Mouse (Mus musculus): ENCODE measurements around the gene AC161166.1. TPM values are rescaled to one million over a fixed set of nuclear protein-coding genes. Genes with fewer than 3 reads are reported as not detected.
A peak's percentile ranks its signal among the peaks of the same experiment; 100 is the strongest.

Gene AC161166.1
- polyA plus RNA-seq, 1 experiment from 2014 or later: 0.06 TPM

DNA sequence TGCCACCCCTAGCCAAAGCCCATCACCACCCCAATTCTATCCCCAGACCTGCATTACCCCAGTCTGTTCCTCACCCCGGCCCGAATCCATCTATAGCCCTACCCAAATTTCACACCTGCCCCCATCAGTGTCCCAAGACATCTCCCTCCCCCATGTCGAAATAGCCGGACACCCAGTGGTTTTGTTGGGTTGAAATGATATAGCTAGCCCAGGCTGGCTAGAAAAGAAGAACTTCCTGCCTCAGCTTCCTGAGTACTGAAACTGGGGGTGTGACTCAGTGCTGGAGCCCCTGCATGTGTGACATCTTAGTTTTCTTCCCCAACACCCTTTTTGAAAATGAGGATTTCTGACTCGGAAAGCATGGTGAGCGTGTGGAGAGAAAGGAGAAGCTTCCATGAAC, 45.4 kb downstream of the AC161166.1 start:
- peaks cover 5% of the 10 kb centered on the region for H3K4me1 ChIP-seq (ENCODE audit: insufficient read depth, low read depth, low read length)
- 90% methylated on average over 6 of the region's 6 CpGs for WGBS
- no peak overlapping the region for H3K9ac ChIP-seq (replicated peaks; ENCODE audit: low read depth)
- DNase-seq (ENCODE audit: low spot score): no peak
- no peak overlapping the region for H3K4me2 ChIP-seq (replicated peaks; ENCODE audit: low read depth, low read length)
- no peaks in the 10 kb centered on the region for H3K9me3 ChIP-seq (ENCODE audit: low read length)
- TF ChIP-seq EP300 (IDR thresholded peaks at IDR 0.05): no peak
- no peak for TF ChIP-seq CTCF (IDR thresholded peaks at IDR 0.05)
- no peaks in the 10 kb centered on the region for H3K36me3 ChIP-seq (ENCODE audit: insufficient read depth, low read length)
- H3K27me3 ChIP-seq (replicated peaks; ENCODE audit: insufficient read depth, low read length): no peaks in the 10 kb centered on the region
- H3K4me3 ChIP-seq (ENCODE audit: low read depth, low read length): no peak overlapping the region
- ATAC-seq: no peak
- no peak overlapping the region for H3K27ac ChIP-seq (ENCODE audit: low read length)

DNA sequence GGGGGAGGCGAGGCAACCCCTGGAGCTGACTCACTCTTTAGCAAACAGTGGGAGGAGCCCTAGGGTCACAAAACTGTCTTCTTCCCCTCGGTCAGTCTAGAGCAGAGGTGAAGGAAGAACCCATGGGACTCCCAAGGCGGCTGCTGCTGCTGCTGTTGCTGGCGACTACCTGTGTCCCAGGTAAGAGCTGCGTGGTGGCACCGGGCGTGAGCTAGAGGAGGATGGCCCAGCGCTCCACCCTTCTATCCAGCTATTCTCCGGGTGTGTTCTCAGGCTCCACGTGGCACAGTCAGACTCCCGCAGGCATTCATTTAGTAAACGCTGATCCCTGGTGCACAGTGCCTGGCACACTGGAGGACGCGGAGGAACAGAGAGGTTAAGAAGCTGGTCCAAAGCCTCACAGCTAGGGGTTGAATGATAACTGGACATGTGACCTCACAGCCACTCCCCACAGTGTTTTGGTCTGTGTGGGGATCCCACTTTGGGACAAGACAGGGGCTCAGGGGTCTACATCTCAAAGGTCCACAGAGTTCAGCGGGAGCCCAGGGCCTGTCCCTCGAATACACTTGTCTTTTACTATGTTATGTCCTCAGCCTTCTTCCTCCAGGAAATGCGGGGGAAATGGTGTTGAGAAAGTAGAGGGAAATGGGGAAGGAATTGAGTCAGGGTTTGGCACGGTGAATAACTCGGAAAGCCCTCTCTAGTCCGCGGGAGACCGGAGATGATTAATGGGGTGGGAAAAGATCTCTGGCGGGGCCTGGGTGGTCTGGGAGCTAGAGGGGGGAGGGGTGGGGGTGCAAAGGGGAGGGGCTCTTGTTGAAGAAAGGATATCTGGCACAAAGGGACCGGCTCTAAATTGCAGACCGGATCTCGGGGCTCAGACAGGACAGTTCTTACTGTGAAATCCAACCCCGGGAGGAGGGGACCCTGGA, 49.6 kb downstream of the AC161166.1 start, which contains the start of gene Plaur:
Plaur (plus strand) TSS at position 97 of the 932 bp plus-strand sequence.
- Histone ChIP-seq H3K4me1 (ENCODE audit: insufficient read depth, low read depth, low read length) (peaks cover 7% of the 10 kb centered on the region), H3K9ac (replicated peaks; ENCODE audit: low read depth) (peak within 1 kb of the TSS; percentile 65), H3K36me3 (ENCODE audit: insufficient read depth, low read length) (no peaks in the 10 kb centered on the region), H3K9me3 (ENCODE audit: low read length) (no peaks in the 10 kb centered on the region), H3K4me3 (ENCODE audit: low read depth, low read length) (peak within 1 kb of the TSS; percentile 47), H3K27me3 (replicated peaks; ENCODE audit: insufficient read depth, low read length) (no peaks in the 10 kb centered on the region), H3K4me2 (replicated peaks; ENCODE audit: low read depth, low read length) (peak within 1 kb of the TSS; percentile 53), H3K27ac (ENCODE audit: low read length) (peak within 1 kb of the TSS; percentile 94)
- ATAC-seq: peak; percentile 68
- TF ChIP-seq CTCF (IDR thresholded peaks at IDR 0.05) (no peak), EP300 (IDR thresholded peaks at IDR 0.05) (peak; percentile 78)
- 1% methylated on average over 27 of the region's 27 CpGs for WGBS
- DNase-seq (ENCODE audit: low spot score): peak; percentile 87

DNA sequence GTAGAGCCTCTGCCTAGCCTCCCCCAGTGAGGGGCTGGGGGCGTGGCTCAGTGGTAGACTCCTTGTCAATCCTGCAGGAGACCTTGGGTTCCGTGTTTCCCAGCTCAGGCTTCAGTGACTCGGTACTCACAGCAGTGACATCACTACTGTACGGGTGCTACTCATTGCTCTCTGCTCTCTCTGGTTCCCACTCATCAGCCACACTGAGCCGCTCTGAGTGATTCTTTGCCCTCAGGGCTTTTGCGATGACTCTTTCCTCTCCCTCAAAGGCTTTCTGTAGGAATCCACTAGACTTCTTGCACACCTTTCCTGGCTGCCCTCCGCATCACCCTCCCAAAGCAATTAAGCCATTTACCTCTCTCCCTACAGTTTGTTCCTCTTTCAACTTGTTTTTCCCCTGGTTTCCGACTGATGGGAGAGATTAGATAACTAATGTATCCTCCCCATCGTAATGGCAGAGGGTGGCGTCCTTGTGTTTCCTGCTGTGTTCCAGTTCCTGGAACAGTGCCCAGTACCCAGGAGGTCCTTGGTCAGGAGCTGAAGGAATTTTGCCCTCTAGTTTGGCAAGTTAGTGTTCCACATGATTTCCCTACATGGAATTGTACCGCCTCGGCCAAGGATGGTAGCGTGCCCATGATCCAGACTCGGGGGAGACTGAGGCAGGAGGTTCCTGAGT, 50.7 kb downstream of the AC161166.1 start:
- Histone ChIP-seq H3K27ac (ENCODE audit: low read length) (peak overlapping the region; percentile 94), H3K36me3 (ENCODE audit: insufficient read depth, low read length) (no peaks in the 10 kb centered on the region), H3K27me3 (replicated peaks; ENCODE audit: insufficient read depth, low read length) (no peaks in the 10 kb centered on the region), H3K4me2 (replicated peaks; ENCODE audit: low read depth, low read length) (peak overlapping the region; percentile 53), H3K9ac (replicated peaks; ENCODE audit: low read depth) (no peak overlapping the region), H3K4me1 (ENCODE audit: insufficient read depth, low read depth, low read length) (peaks cover 7% of the 10 kb centered on the region), H3K9me3 (ENCODE audit: low read length) (no peaks in the 10 kb centered on the region), H3K4me3 (ENCODE audit: low read depth, low read length) (no peak overlapping the region)
- ATAC-seq (peak; percentile 36), DNase-seq (ENCODE audit: low spot score) (peak; percentile 75)
- 22% methylated on average over 14 of the region's 14 CpGs for WGBS
- TF ChIP-seq CTCF (IDR thresholded peaks at IDR 0.05) (no peak), EP300 (IDR thresholded peaks at IDR 0.05) (peak; percentile 97)

Other genes with a start within 250 kb of the AC161166.1 start
- 4.4 and 5.3 TPM in 2 replicates for gene Zfp93, start 242.0 kb downstream of the AC161166.1 start, polyA plus RNA-seq (2015; fragmentation: Nextera tagmentation; extraction: Ambion mirVana)
- 15.7 and 16.7 TPM in 2 replicates for gene Zfp61, start 211.2 kb downstream of the AC161166.1 start, polyA plus RNA-seq (2015; fragmentation: Nextera tagmentation; extraction: Ambion mirVana)
- gene Zfp94, start 195.8 kb downstream of the AC161166.1 start, polyA plus RNA-seq (2015; fragmentation: Nextera tagmentation; extraction: Ambion mirVana): 5.2 and 5.7 TPM in 2 replicates
- 0.27 TPM in 2 replicates for gene Tescl, start 178.5 kb downstream of the AC161166.1 start, polyA plus RNA-seq (2015; fragmentation: Nextera tagmentation; extraction: Ambion mirVana)
- not detected in 2 replicates for gene Lypd5, start 163.3 kb downstream of the AC161166.1 start, polyA plus RNA-seq (2015; fragmentation: Nextera tagmentation; extraction: Ambion mirVana)
- 2.0 and 2.6 TPM in 2 replicates for gene Kcnn4, start 142.2 kb downstream of the AC161166.1 start, polyA plus RNA-seq (2015; fragmentation: Nextera tagmentation; extraction: Ambion mirVana)
- 15.2 and 16.4 TPM in 2 replicates for gene Smg9, start 112.8 kb downstream of the AC161166.1 start, polyA plus RNA-seq (2015; fragmentation: Nextera tagmentation; extraction: Ambion mirVana)
- 0.24 and 0.29 TPM in 2 replicates for gene Irgc1, start 60.2 kb downstream of the AC161166.1 start, polyA plus RNA-seq (2015; fragmentation: Nextera tagmentation; extraction: Ambion mirVana)
- gene Plaur, start 50.0 kb downstream of the AC161166.1 start, polyA plus RNA-seq (2015; fragmentation: Nextera tagmentation; extraction: Ambion mirVana): 65.8 and 72.0 TPM in 2 replicates
- gene Cadm4, start 30.4 kb downstream of the AC161166.1 start, polyA plus RNA-seq (2015; fragmentation: Nextera tagmentation; extraction: Ambion mirVana): 1.7 and 1.9 TPM in 2 replicates
- gene Zfp428, start 5.4 kb downstream of the AC161166.1 start, polyA plus RNA-seq (2015; fragmentation: Nextera tagmentation; extraction: Ambion mirVana): 13.1 and 17.0 TPM in 2 replicates
- gene Irgq, start 18.2 kb upstream of the AC161166.1 start, polyA plus RNA-seq (2015; fragmentation: Nextera tagmentation; extraction: Ambion mirVana): 3.5 and 4.0 TPM in 2 replicates
- 0.19 and 0.39 TPM in 2 replicates for gene Pinlyp, start 33.7 kb upstream of the AC161166.1 start, polyA plus RNA-seq (2015; fragmentation: Nextera tagmentation; extraction: Ambion mirVana)
- 35.4 and 37.0 TPM in 2 replicates for gene Xrcc1, start 33.8 kb upstream of the AC161166.1 start, polyA plus RNA-seq (2015; fragmentation: Nextera tagmentation; extraction: Ambion mirVana)
- 13.4 and 14.5 TPM in 2 replicates for gene Ethe1, start 75.1 kb upstream of the AC161166.1 start, polyA plus RNA-seq (2015; fragmentation: Nextera tagmentation; extraction: Ambion mirVana)
- 1.5 TPM in 2 replicates for gene Zfp575, start 75.2 kb upstream of the AC161166.1 start, polyA plus RNA-seq (2015; fragmentation: Nextera tagmentation; extraction: Ambion mirVana)
- 0.33 and 0.42 TPM in 2 replicates for gene Phldb3, start 98.3 kb upstream of the AC161166.1 start, polyA plus RNA-seq (2015; fragmentation: Nextera tagmentation; extraction: Ambion mirVana)
- gene Lypd3, start 124.1 kb upstream of the AC161166.1 start, polyA plus RNA-seq (2015; fragmentation: Nextera tagmentation; extraction: Ambion mirVana): not detected in 2 replicates
- not detected in 2 replicates for gene Tex101, start 164.2 kb upstream of the AC161166.1 start, polyA plus RNA-seq (2015; fragmentation: Nextera tagmentation; extraction: Ambion mirVana)
- not detected in 2 replicates for gene BC049730, start 196.8 kb upstream of the AC161166.1 start, polyA plus RNA-seq (2015; fragmentation: Nextera tagmentation; extraction: Ambion mirVana)
- gene Gm4763, start 214.5 kb upstream of the AC161166.1 start, polyA plus RNA-seq (2015; fragmentation: Nextera tagmentation; extraction: Ambion mirVana): not detected in 2 replicates
- 3.5 and 4.1 TPM in 2 replicates for gene Cd177, start 247.9 kb upstream of the AC161166.1 start, polyA plus RNA-seq (2015; fragmentation: Nextera tagmentation; extraction: Ambion mirVana)

Measured in lung, postnatal 0 days (tissue).